Mouse (Mus musculus): Measurements from ENCODE around the gene Lman1l. TPM values are rescaled to one million over a fixed set of nuclear protein-coding genes. Genes with fewer than 3 reads are reported as not detected.
A peak's percentile ranks its signal among the peaks of the same experiment; 100 is the strongest.

The Lman1l gene
- polyA plus RNA-seq, 2 experiments: not detected

- H3K27me3 ChIP-seq (ENCODE audit: control insufficient read depth, insufficient read depth, low read length): no peaks in the 10 kb centered on the region
- ATAC-seq (ENCODE audit: low FRiP score, low read depth): no peak
- no peak overlapping the region for H3K27ac ChIP-seq (replicated peaks; ENCODE audit: low read depth, low read length)
- H3K4me3 ChIP-seq (replicated peaks; ENCODE audit: low read length): no peak overlapping the region
- no peak for DNase-seq (ENCODE audit: low spot score)
- H3K9me3 ChIP-seq (ENCODE audit: control insufficient read depth, low read length): no peaks in the 10 kb centered on the region
- H3K4me2 ChIP-seq (replicated peaks; ENCODE audit: low read depth, low read length, severe bottlenecking): no peak overlapping the region
- WGBS: 83% methylated on average over 8 of the region's 8 CpGs
- H3K4me1 ChIP-seq (ENCODE audit: control insufficient read depth, insufficient read depth, low read length): no peaks in the 10 kb centered on the region
- peaks cover 33% of the 10 kb centered on the region for H3K36me3 ChIP-seq (ENCODE audit: control insufficient read depth, insufficient read depth, low read length)
- H3K9ac ChIP-seq (ENCODE audit: low read depth, low read length, severe bottlenecking): no peak overlapping the region
- no peak for TF ChIP-seq POLR2A (IDR thresholded peaks at IDR 0.05; ENCODE audit: borderline replicate concordance, extremely low read depth, insufficient read depth, insufficient read length)
These were observed 23.3 kb downstream of the Lman1l start for GRCm38 (mm10) chr9:57597265-57597664.

DNA sequence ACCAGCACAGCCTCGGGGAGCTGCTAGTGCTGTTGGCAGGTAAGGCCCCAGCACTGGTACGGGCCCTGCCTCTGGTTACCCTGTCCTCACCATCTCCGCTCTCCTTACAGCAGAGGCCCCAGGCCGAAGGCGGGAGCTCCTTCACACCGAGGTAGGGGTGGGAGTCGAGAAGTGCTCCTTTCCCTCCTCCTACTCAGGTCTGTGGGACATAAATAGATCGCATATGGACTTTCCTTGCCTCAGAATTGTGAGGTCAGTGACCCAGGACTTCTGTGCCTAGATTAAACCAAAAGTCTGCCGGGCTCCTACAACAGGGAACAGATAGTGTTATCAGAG, 26.4 kb downstream of the Lman1l start:
- no peak overlapping the region for H3K27ac ChIP-seq (replicated peaks; ENCODE audit: low read depth, low read length)
- no peak overlapping the region for H3K4me2 ChIP-seq (replicated peaks; ENCODE audit: low read depth, low read length, severe bottlenecking)
- peaks cover 38% of the 10 kb centered on the region for H3K36me3 ChIP-seq (ENCODE audit: control insufficient read depth, insufficient read depth, low read length)
- TF ChIP-seq POLR2A (IDR thresholded peaks at IDR 0.05; ENCODE audit: borderline replicate concordance, extremely low read depth, insufficient read depth, insufficient read length): no peak
- H3K9me3 ChIP-seq (ENCODE audit: control insufficient read depth, low read length): no peaks in the 10 kb centered on the region
- H3K27me3 ChIP-seq (ENCODE audit: control insufficient read depth, insufficient read depth, low read length): no peaks in the 10 kb centered on the region
- WGBS: 79% methylated on average over 9 of the region's 9 CpGs
- H3K4me1 ChIP-seq (ENCODE audit: control insufficient read depth, insufficient read depth, low read length): peaks cover 5% of the 10 kb centered on the region
- no peak for ATAC-seq (ENCODE audit: low FRiP score, low read depth)
- no peak for DNase-seq (ENCODE audit: low spot score)
- no peak overlapping the region for H3K9ac ChIP-seq (ENCODE audit: low read depth, low read length, severe bottlenecking)
- no peak overlapping the region for H3K4me3 ChIP-seq (replicated peaks; ENCODE audit: low read length)

DNA sequence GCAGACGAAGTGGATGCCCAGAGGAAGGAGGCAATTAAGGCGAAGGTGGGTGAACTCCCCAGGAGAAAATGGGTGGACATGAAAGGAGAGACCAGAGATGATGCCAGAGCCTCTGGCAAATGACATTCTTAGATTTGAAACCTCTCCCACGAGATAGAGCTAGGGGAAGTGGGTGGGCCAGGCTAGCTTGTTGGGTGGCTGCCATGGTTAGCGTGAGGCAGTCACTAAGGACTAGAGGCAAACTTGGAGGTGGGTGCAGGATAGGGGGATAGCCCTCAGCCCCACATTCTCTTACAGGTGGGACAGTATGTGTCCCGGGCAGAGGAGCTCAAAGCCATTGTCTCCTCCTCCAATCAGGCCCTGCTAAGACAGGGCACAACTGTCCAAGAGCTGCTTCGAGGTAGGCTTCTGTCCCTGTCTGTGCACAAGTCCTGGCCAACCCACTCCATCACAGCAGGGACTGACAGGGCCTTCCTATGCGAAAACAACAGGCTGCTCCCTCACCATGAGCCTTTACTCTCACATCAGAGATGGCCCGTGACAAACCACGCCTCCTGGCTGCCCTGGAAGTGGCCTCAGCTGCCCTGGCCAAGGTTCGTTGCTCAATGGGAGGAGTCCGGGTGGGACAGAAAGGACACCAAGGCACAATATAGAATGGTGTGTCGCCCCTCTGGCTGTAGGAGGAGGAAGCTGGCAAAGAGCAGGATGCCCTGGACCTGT, 27.0 kb downstream of the Lman1l start:
- DNase-seq (ENCODE audit: low spot score) (no peak), ATAC-seq (ENCODE audit: low FRiP score, low read depth) (no peak)
- 48% methylated on average over 11 of the region's 12 CpGs for WGBS
- H3K36me3 ChIP-seq (ENCODE audit: control insufficient read depth, insufficient read depth, low read length): peaks cover 38% of the 10 kb centered on the region
- H3K9me3 ChIP-seq (ENCODE audit: control insufficient read depth, low read length): no peaks in the 10 kb centered on the region
- no peak overlapping the region for H3K27ac ChIP-seq (replicated peaks; ENCODE audit: low read depth, low read length)
- H3K27me3 ChIP-seq (ENCODE audit: control insufficient read depth, insufficient read depth, low read length): no peaks in the 10 kb centered on the region
- H3K4me1 ChIP-seq (ENCODE audit: control insufficient read depth, insufficient read depth, low read length): peaks cover 7% of the 10 kb centered on the region
- H3K4me3 ChIP-seq (replicated peaks; ENCODE audit: low read length): no peak overlapping the region
- no peak overlapping the region for H3K4me2 ChIP-seq (replicated peaks; ENCODE audit: low read depth, low read length, severe bottlenecking)
- no peak overlapping the region for H3K9ac ChIP-seq (ENCODE audit: low read depth, low read length, severe bottlenecking)
- no peak for TF ChIP-seq POLR2A (IDR thresholded peaks at IDR 0.05; ENCODE audit: borderline replicate concordance, extremely low read depth, insufficient read depth, insufficient read length)

DNA sequence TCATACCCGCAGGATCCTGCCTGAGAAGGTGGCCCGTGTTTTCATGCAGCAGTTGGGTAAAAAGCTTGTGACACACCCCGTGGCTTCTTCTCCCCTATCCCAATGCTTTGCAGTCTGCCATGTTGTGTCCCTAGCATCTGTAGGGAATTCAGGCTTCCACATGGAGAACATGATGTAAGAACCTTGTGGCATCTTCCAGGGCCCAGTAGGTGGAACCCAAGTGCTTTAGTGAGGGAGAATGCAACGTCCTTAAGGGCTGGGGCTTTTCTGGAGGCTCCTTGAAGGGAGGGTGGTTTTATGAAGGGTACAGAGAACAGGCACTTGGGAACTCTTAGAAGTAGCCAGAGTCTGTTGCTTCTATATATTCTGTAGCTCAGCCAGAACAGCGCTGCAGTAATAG, 29.8 kb downstream of the Lman1l start:
- Histone ChIP-seq H3K4me2 (replicated peaks; ENCODE audit: low read depth, low read length, severe bottlenecking) (peak overlapping the region; percentile 90; the same call in 1 of the 2 replicates), H3K4me1 (ENCODE audit: control insufficient read depth, insufficient read depth, low read length) (peaks cover 7% of the 10 kb centered on the region), H3K27ac (replicated peaks; ENCODE audit: low read depth, low read length) (no peak overlapping the region), H3K9me3 (ENCODE audit: control insufficient read depth, low read length) (no peaks in the 10 kb centered on the region), H3K9ac (ENCODE audit: low read depth, low read length, severe bottlenecking) (no peak overlapping the region), H3K4me3 (replicated peaks; ENCODE audit: low read length) (0 out of 2 replicates have a peak overlapping the region, but pooled peaks have one; percentile 82), H3K36me3 (ENCODE audit: control insufficient read depth, insufficient read depth, low read length) (peaks cover 57% of the 10 kb centered on the region), H3K27me3 (ENCODE audit: control insufficient read depth, insufficient read depth, low read length) (no peaks in the 10 kb centered on the region)
- TF ChIP-seq POLR2A (IDR thresholded peaks at IDR 0.05; ENCODE audit: borderline replicate concordance, extremely low read depth, insufficient read depth, insufficient read length): no peak
- ATAC-seq (ENCODE audit: low FRiP score, low read depth) (no peak), DNase-seq (ENCODE audit: low spot score) (no peak)
- WGBS: 34% methylated on average over 5 of the region's 5 CpGs

DNA sequence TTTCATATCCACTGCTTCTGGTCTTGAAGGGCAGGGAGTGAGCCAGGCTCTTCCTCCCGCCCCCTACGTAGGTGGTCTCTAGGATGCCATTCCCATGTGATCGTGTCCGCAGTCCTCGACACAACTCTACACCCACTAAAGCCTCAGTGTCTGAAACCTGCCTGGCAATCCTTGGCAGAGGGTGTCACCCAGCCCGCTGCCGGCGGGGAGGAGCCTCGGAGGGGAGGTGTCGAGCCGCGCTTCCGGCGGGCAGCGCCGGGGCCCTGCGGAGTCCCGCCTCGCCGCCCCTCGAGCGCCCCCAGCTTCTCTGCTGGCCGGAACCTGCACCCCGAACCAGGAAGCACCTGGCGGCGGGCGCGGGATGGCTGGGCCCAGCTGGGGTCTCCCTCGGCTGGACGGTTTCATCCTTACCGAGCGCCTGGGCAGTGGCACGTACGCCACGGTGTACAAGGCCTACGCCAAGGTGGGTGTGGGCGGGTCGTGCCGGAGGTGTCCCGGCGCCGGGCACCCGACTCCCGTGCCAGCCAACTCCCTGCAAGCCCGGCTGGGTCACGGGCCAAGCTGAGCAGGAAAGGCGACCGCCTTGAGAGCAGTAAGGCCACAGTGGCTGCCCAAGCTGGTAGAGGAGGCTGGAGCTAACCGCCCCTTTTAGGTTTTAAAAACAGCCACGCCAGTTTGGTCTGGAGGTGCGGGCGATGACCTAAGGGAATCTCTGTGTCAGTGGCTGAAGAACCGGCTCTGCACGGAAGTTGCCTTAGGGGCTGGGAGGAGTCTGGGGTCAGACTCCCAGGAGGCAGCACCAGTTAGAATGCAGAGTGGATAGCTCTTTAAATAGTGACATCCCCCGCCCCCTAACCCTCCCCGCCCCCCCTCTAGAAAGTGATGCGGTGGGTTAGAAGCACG, 31.1 kb downstream of the Lman1l start, which contains the start of gene Ulk3:
Gene Ulk3 (plus strand): TSS at position 229 of the 903 bp plus-strand sequence.
- H3K9me3 ChIP-seq (ENCODE audit: control insufficient read depth, low read length): no peaks in the 10 kb centered on the region
- peak within 1 kb of the TSS; percentile 82 for H3K4me3 ChIP-seq (replicated peaks; ENCODE audit: low read length)
- peak within 1 kb of the TSS; percentile 80 for H3K27ac ChIP-seq (replicated peaks; ENCODE audit: low read depth, low read length)
- H3K4me2 ChIP-seq (replicated peaks; ENCODE audit: low read depth, low read length, severe bottlenecking): peak within 1 kb of the TSS; percentile 90
- H3K27me3 ChIP-seq (ENCODE audit: control insufficient read depth, insufficient read depth, low read length): no peaks in the 10 kb centered on the region
- DNase-seq (ENCODE audit: low spot score): peak; percentile 60
- peak; percentile 85 for ATAC-seq (ENCODE audit: low FRiP score, low read depth)
- H3K4me1 ChIP-seq (ENCODE audit: control insufficient read depth, insufficient read depth, low read length): peaks cover 7% of the 10 kb centered on the region
- no peak for TF ChIP-seq POLR2A (IDR thresholded peaks at IDR 0.05; ENCODE audit: borderline replicate concordance, extremely low read depth, insufficient read depth, insufficient read length)
- WGBS: under 1% methylated on average over 51 of the region's 58 CpGs
- peak within 1 kb of the TSS; percentile 72 for H3K9ac ChIP-seq (ENCODE audit: low read depth, low read length, severe bottlenecking)
- peaks cover 54% of the 10 kb centered on the region for H3K36me3 ChIP-seq (ENCODE audit: control insufficient read depth, insufficient read depth, low read length)
